Mouse (Mus musculus) neural tube, embryonic 11.5 days (tissue): ENCODE data around the gene Naa16. TPM values are rescaled to one million over a fixed set of nuclear protein-coding genes. Genes with fewer than 3 reads are reported as not detected.
A peak's percentile ranks its signal among the peaks of the same experiment; 100 is the strongest.

ENCODE experiments used
- ATAC-seq: fragments of 200-750 bp; cut with Nextera tagmentation; 2 replicates; pipeline ENCODE4 v1.8.0; 2017; ENCODE audit warnings: moderate number of reproducible peaks, mild to moderate bottlenecking, moderate TSS enrichment, moderate library complexity; ENCODE audit not compliant: insufficient read depth, low FRiP score, low TSS enrichment
- DNase-seq: peaks from one replicate; pipeline ENCODE4 v3.0.0-alpha.2; 2015; ENCODE audit warnings: low spot score
- H3K27ac ChIP-seq: fragments of 300-500 bp; sonication (generic); 2 replicates; pipeline ENCODE4 v1.5.1; 2014; ENCODE audit warnings: low read depth, mild to moderate bottlenecking, low read length
- H3K27me3 ChIP-seq: fragments of 300-500 bp; sonication (generic); 2 replicates; pipeline ENCODE4 v1.6.1; 2014; ENCODE audit warnings: mild to moderate bottlenecking, low read length, mixed read lengths; ENCODE audit not compliant: control insufficient read depth, insufficient read depth
- H3K36me3 ChIP-seq: fragments of 300-500 bp; sonication (generic); 2 replicates; pipeline ENCODE4 v1.6.1; 2014; ENCODE audit warnings: mild to moderate bottlenecking, low read length, moderate library complexity, mixed read lengths; ENCODE audit not compliant: control insufficient read depth, insufficient read depth
- H3K4me1 ChIP-seq: fragments of 300-500 bp; sonication (generic); 2 replicates; pipeline ENCODE4 v1.6.1; 2014; ENCODE audit warnings: low read length, mixed read lengths; ENCODE audit not compliant: control insufficient read depth, insufficient read depth
- H3K4me2 ChIP-seq: fragments of 300-500 bp; sonication (generic); 2 replicates; pipeline ENCODE4 v1.6.1; 2014; ENCODE audit warnings: low read depth, mild to moderate bottlenecking, moderate library complexity
- H3K4me3 ChIP-seq: fragments of 300-500 bp; sonication (generic); 2 replicates; pipeline ENCODE4 v1.5.1; 2014; ENCODE audit warnings: low read depth, low read length
- H3K9ac ChIP-seq: fragments of 300-500 bp; sonication (generic); 2 replicates; pipeline ENCODE4 v1.6.1; 2014; ENCODE audit warnings: mild to moderate bottlenecking, low read length
- H3K9me3 ChIP-seq: fragments of 300-500 bp; sonication (generic); 2 replicates; pipeline ENCODE4 v1.6.1; 2016; ENCODE audit warnings: low read length; ENCODE audit not compliant: control insufficient read depth
- WGBS: fragments of 180-500 bp; shearing (Covaris S2); extraction: QIAGEN DNeasy Blood & Tissue Kit; methylation state at CpG from one replicate; pipeline ENCODE4 v1.1.7; 2014; 5-methylcytosine and 5-hydroxymethylcytosine counted together
- polyA plus RNA-seq: library from polyadenylated mRNA; unstranded; fragments of >200 nt; fragmentation: Nextera tagmentation; extraction: Ambion mirVana; gene quantifications from 2 replicates; pipeline ENCODE4 v1.2.1, GENCODE M21; 2014

Gene Naa16
- polyA plus RNA-seq, 1 experiment from 2014 or later, result 38.8 TPM

- Histone ChIP-seq H3K4me3 (no peak overlapping the region), H3K4me1 (peaks cover 4% of the 10 kb centered on the region; the same call in 1 of the 2 replicates), H3K4me2 (no peak overlapping the region), H3K36me3 (no peaks in the 10 kb centered on the region), H3K27me3 (no peaks in the 10 kb centered on the region), H3K27ac (no peak overlapping the region), H3K9me3 (no peaks in the 10 kb centered on the region), H3K9ac (no peak overlapping the region)
- DNase-seq (no peak), ATAC-seq (no peak)
- WGBS, result 62% methylated on average over 5 of the region's 5 CpGs
Measured at GRCm38 (mm10) chr14:79307908-79308307, 82.7 kb downstream of the Naa16 start.

- Histone ChIP-seq H3K36me3 (no peaks in the 10 kb centered on the region), H3K4me1 (peaks cover 4% of the 10 kb centered on the region; the same call in 1 of the 2 replicates), H3K27ac (no peak overlapping the region), H3K27me3 (0 out of 2 replicates have a peak, but pooled peaks cover under 1% of the 10 kb centered on the region), H3K9me3 (no peaks in the 10 kb centered on the region), H3K9ac (no peak overlapping the region), H3K4me2 (no peak overlapping the region), H3K4me3 (no peak overlapping the region)
- DNase-seq (no peak), ATAC-seq (no peak)
- WGBS, result 87% methylated on average over 7 of the region's 7 CpGs
Measured at GRCm38 (mm10) chr14:79307138-79307537, 83.4 kb downstream of the Naa16 start.

- ATAC-seq (no peak), DNase-seq (no peak)
- H3K36me3 ChIP-seq, result no peaks in the 10 kb centered on the region
- H3K4me1 ChIP-seq, result peaks cover 7% of the 10 kb centered on the region
- H3K9me3 ChIP-seq, result no peaks in the 10 kb centered on the region
- H3K4me3 ChIP-seq, result no peak overlapping the region
- whole genome bisulfite sequencing, result 94% methylated on average over 6 of the region's 6 CpGs
- peaks cover 13% of the 10 kb centered on the region for H3K27me3 ChIP-seq
- no peak overlapping the region for H3K27ac ChIP-seq
- H3K9ac ChIP-seq, result no peak overlapping the region
- H3K4me2 ChIP-seq, result no peak overlapping the region
Measured at GRCm38 (mm10) chr14:79304873-79305464, 85.6 kb downstream of the Naa16 start.

GRCm38 (mm10) chr14:79303150-79303549, 87.4 kb downstream of the Naa16 start:
- no peak overlapping the region for H3K9ac ChIP-seq
- WGBS, result 73% methylated on average over 2 of the region's 2 CpGs
- H3K9me3 ChIP-seq, result no peaks in the 10 kb centered on the region
- no peak overlapping the region for H3K4me2 ChIP-seq
- DNase-seq (no peak), ATAC-seq (no peak)
- no peak overlapping the region for H3K27ac ChIP-seq
- H3K4me3 ChIP-seq, result no peak overlapping the region
- peaks cover 14% of the 10 kb centered on the region for H3K27me3 ChIP-seq
- peaks cover 3% of the 10 kb centered on the region; the same call in 1 of the 2 replicates for H3K4me1 ChIP-seq
- H3K36me3 ChIP-seq, result no peaks in the 10 kb centered on the region

- no peak within 1 kb of the TSS for H3K27ac ChIP-seq
Measured at GRCm38 (mm10) chr14:79301466-79301875, 89.1 kb downstream of the Naa16 start, which contains the start of gene Rgcc. Gene Rgcc (minus strand): TSS chr14:79301645.

GRCm38 (mm10) chr14:79300641-79301350, 89.8 kb downstream of the Naa16 start:
- H3K4me2 ChIP-seq, result peak overlapping the region; percentile 98
- peak; percentile 5; the same call in 1 of the 2 replicates for ATAC-seq
- no peaks in the 10 kb centered on the region for H3K9me3 ChIP-seq
- H3K9ac ChIP-seq, result peak overlapping the region; percentile 62
- H3K27me3 ChIP-seq, result peaks cover 14% of the 10 kb centered on the region
- H3K4me3 ChIP-seq, result peak overlapping the region; percentile 52
- WGBS, result 1% methylated on average over 52 of the region's 52 CpGs
- H3K4me1 ChIP-seq, result peaks cover 3% of the 10 kb centered on the region; the same call in 1 of the 2 replicates
- peak; percentile 38 for DNase-seq
- H3K27ac ChIP-seq, result no peak overlapping the region
- H3K36me3 ChIP-seq, result no peaks in the 10 kb centered on the region

More at GRCm38 (mm10) chr14:79301466-79301875, 89.1 kb downstream of the Naa16 start, which contains the start of gene Rgcc:
- Histone ChIP-seq H3K4me2 (peak within 1 kb of the TSS; percentile 98), H3K36me3 (no peaks in the 10 kb centered on the region), H3K27me3 (peaks cover 14% of the 10 kb centered on the region), H3K4me1 (peaks cover 3% of the 10 kb centered on the region; the same call in 1 of the 2 replicates), H3K9ac (peak within 1 kb of the TSS; percentile 62), H3K4me3 (peak within 1 kb of the TSS; percentile 52), H3K9me3 (no peaks in the 10 kb centered on the region)
- peak; percentile 97 for ATAC-seq
- peak; percentile 96 for DNase-seq
- WGBS, result 1% methylated on average over 33 of the region's 34 CpGs

- Histone ChIP-seq H3K9ac (no peak overlapping the region), H3K27ac (no peak overlapping the region), H3K27me3 (peaks cover 14% of the 10 kb centered on the region), H3K36me3 (no peaks in the 10 kb centered on the region), H3K9me3 (no peaks in the 10 kb centered on the region), H3K4me3 (no peak overlapping the region; the same call in 1 of the 2 replicates), H3K4me1 (peaks cover 3% of the 10 kb centered on the region; the same call in 1 of the 2 replicates), H3K4me2 (peak overlapping the region; percentile 98)
- DNase-seq, result no peak
- no peak for ATAC-seq
- 21% methylated on average over 6 of the region's 6 CpGs for WGBS
Measured at GRCm38 (mm10) chr14:79299796-79300195, 90.8 kb downstream of the Naa16 start.

- Histone ChIP-seq H3K27me3 (peaks cover 14% of the 10 kb centered on the region), H3K36me3 (no peaks in the 10 kb centered on the region), H3K4me3 (no peak overlapping the region), H3K9ac (no peak overlapping the region), H3K9me3 (no peaks in the 10 kb centered on the region), H3K27ac (no peak overlapping the region), H3K4me2 (peak overlapping the region; percentile 8; the same call in 1 of the 2 replicates), H3K4me1 (peaks cover 3% of the 10 kb centered on the region; the same call in 1 of the 2 replicates)
- ATAC-seq (no peak), DNase-seq (no peak)
- 52% methylated on average over 4 of the region's 4 CpGs for WGBS
Measured at GRCm38 (mm10) chr14:79299230-79299629, 91.3 kb downstream of the Naa16 start.
